Mouse (Mus musculus): ENCODE measurements at regions not wholly inside any gene's neighbourhood (a gene's known extent, or its start where the extent isn't known, plus 50 kb on each side); places are given as distances from the start of the nearest gene placed in this dataset.

DNA sequence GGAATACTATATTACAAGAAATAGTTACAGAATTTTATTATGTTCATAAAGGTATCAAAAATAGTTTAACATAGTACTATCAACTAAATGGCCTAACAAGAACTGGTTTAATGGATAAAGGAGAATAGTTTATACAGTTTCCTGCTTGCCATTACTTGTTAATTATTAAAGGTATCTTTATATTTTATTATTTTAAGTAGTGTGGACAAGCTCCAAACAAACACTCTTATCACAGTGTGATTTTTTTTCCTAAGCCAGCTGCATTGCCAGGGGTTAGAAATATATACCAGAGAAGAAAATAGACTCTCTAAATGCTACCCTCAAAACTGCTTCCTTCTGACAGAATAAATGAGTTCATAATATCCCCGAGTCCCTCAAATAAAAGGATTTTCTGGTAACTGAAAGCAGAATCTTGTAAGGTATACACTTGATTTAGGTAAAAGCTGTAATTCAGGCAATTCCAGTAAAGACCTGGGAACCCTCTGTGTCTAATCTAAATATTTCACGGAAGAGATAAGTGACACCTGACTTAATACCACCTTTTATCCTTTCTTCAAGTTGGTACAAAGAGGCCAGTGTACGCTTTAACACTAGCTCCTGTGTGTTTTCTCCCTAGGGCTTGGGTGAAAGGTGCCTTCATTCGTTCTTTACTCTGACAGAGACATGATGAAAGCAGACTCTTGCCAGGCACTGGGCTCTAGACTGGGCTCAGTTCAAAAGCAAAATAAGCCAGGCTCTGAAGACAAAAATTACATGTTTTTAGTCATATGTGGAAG lies 76.5 kb upstream of the Ccser1 start:
- peak; percentile 60; the same call in 1 of the 2 replicates for ATAC-seq (ENCODE audit: insufficient read depth, low FRiP score)
- no peak overlapping the region for H3K4me3 ChIP-seq (replicated peaks; ENCODE audit: low read length)
- no peaks in the 10 kb centered on the region for H3K27me3 ChIP-seq (ENCODE audit: control insufficient read depth, insufficient read depth, low read length)
- H3K27ac ChIP-seq (ENCODE audit: low read length): peak overlapping the region; percentile 33; the same call in 1 of the 2 replicates
- H3K4me2 ChIP-seq (ENCODE audit: low read depth, low read length): no peak overlapping the region
- H3K36me3 ChIP-seq (ENCODE audit: control insufficient read depth, insufficient read depth, low read length): no peaks in the 10 kb centered on the region
- no peak overlapping the region for H3K9ac ChIP-seq (ENCODE audit: low read length)
- no peaks in the 10 kb centered on the region for H3K9me3 ChIP-seq (replicated peaks; ENCODE audit: control insufficient read depth, low read length)
- WGBS: 36% methylated on average over 4 of the region's 4 CpGs
- H3K4me1 ChIP-seq (ENCODE audit: control insufficient read depth, insufficient read depth, low read length): peaks cover 3% of the 10 kb centered on the region

DNA sequence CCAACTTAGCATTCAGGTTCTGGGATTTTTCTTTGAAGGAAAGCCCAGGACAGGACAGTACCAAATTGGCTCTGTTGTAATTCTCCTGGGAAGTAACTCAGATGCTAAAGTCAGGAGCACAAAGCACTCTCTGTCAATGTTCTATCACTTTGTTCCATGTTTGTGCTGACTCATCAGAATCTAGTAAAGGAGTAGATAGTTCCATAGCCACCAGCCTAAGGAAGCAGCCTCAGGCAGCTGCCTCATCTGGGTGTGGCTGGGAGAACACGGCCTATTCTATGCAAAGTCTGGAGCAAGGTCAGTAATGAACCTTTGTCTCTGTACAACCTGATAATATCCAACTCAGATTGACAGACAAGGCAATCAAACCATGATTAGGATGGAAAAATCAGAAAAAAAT lies 64.9 kb upstream of the Ccser1 start:
- ATAC-seq (ENCODE audit: insufficient read depth, low FRiP score): no peak
- WGBS: 50% methylated on average over 1 of the region's 1 CpGs

DNA sequence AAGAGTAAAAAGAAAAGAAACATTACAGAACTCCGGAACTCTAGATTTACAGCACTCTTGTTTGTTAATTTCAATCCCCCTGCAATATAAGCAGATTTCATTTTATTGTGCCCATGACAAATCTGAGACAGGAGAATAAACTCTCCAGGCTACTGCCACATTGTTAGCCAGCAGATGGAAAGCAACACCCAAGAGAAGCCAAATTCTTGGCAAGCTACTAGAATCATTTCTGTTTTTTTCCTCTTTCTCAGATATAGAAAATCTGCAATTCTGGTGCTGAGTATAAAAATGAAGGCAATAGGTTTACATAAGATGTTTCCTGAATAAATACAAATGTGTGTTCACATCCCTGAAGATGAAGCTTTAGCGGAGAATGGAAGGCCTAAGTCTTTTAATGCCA lies 60.5 kb upstream of the Ccser1 start:
- H3K9me3 ChIP-seq (replicated peaks; ENCODE audit: control insufficient read depth, low read length): no peaks in the 10 kb centered on the region
- H3K36me3 ChIP-seq (ENCODE audit: control insufficient read depth, insufficient read depth, low read length): no peaks in the 10 kb centered on the region
- H3K4me2 ChIP-seq (ENCODE audit: low read depth, low read length): no peak overlapping the region
- no peak for ATAC-seq (ENCODE audit: insufficient read depth, low FRiP score)
- WGBS: 58% methylated on average over 2 of the region's 2 CpGs
- no peaks in the 10 kb centered on the region for H3K27me3 ChIP-seq (ENCODE audit: control insufficient read depth, insufficient read depth, low read length)
- no peaks in the 10 kb centered on the region for H3K4me1 ChIP-seq (ENCODE audit: control insufficient read depth, insufficient read depth, low read length)
- no peak overlapping the region for H3K27ac ChIP-seq (ENCODE audit: low read length)
- no peak overlapping the region for H3K4me3 ChIP-seq (replicated peaks; ENCODE audit: low read length)
- no peak overlapping the region for H3K9ac ChIP-seq (ENCODE audit: low read length)

More for the DNA sequence above, 64.9 kb upstream of the Ccser1 start:
- no peak overlapping the region for H3K27ac ChIP-seq (ENCODE audit: low read length)
- no peak overlapping the region for H3K9ac ChIP-seq (ENCODE audit: low read length)
- no peaks in the 10 kb centered on the region for H3K27me3 ChIP-seq (ENCODE audit: control insufficient read depth, insufficient read depth, low read length)
- no peak overlapping the region for H3K4me3 ChIP-seq (replicated peaks; ENCODE audit: low read length)
- H3K9me3 ChIP-seq (replicated peaks; ENCODE audit: control insufficient read depth, low read length): no peaks in the 10 kb centered on the region
- H3K4me1 ChIP-seq (ENCODE audit: control insufficient read depth, insufficient read depth, low read length): no peaks in the 10 kb centered on the region
- H3K4me2 ChIP-seq (ENCODE audit: low read depth, low read length): no peak overlapping the region
- no peaks in the 10 kb centered on the region for H3K36me3 ChIP-seq (ENCODE audit: control insufficient read depth, insufficient read depth, low read length)

DNA sequence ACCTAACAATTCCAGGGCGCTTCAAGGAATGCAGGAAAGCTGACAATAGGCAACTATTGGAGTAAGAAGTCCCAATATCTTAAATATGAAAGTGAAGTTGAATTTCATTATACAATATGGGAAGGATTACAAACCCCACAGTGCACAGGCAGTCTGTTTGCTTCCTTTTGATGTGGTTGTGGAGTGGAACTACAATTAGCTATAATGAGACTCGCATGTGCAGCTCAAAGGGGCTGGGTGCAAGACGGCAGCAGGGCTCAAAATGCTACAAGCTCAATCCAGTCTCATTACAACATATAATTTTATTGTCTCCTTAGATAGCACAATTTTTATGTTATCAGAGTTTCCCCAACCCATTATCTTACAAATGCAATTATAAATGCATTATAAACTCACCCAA lies 54.7 kb upstream of the Ccser1 start:
- H3K27ac ChIP-seq (ENCODE audit: low read length): no peak overlapping the region
- H3K4me3 ChIP-seq (replicated peaks; ENCODE audit: low read length): no peak overlapping the region
- H3K27me3 ChIP-seq (ENCODE audit: control insufficient read depth, insufficient read depth, low read length): no peaks in the 10 kb centered on the region
- H3K9me3 ChIP-seq (replicated peaks; ENCODE audit: control insufficient read depth, low read length): no peaks in the 10 kb centered on the region
- H3K9ac ChIP-seq (ENCODE audit: low read length): no peak overlapping the region
- no peaks in the 10 kb centered on the region for H3K36me3 ChIP-seq (ENCODE audit: control insufficient read depth, insufficient read depth, low read length)
- no peak for ATAC-seq (ENCODE audit: insufficient read depth, low FRiP score)
- no peaks in the 10 kb centered on the region for H3K4me1 ChIP-seq (ENCODE audit: control insufficient read depth, insufficient read depth, low read length)
- no peak overlapping the region for H3K4me2 ChIP-seq (ENCODE audit: low read depth, low read length)
- WGBS: 79% methylated on average over 3 of the region's 3 CpGs

DNA sequence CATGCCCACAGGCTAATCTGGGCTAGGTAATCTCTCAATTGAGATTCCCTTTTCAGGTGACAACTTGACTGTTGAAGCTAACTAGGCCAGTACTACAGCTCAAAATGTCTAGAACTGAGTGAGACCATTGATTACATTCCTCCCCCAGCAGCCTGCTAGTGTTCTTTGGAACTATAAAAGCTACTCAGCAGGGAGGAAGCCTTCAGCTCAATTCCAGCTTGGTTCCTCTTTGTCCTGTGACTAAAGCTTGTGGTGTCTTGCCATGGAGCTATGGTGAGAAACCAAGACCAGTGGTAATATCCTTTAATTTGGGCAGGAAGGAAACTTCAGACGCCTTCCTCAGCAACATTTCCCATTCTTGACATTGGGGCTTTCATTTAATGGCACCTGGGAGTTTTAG lies 52.9 kb upstream of the Ccser1 start:
- H3K4me1 ChIP-seq (ENCODE audit: control insufficient read depth, insufficient read depth, low read length): no peaks in the 10 kb centered on the region
- no peaks in the 10 kb centered on the region for H3K9me3 ChIP-seq (replicated peaks; ENCODE audit: control insufficient read depth, low read length)
- no peak for ATAC-seq (ENCODE audit: insufficient read depth, low FRiP score)
- H3K4me2 ChIP-seq (ENCODE audit: low read depth, low read length): no peak overlapping the region
- H3K36me3 ChIP-seq (ENCODE audit: control insufficient read depth, insufficient read depth, low read length): no peaks in the 10 kb centered on the region
- H3K27me3 ChIP-seq (ENCODE audit: control insufficient read depth, insufficient read depth, low read length): no peaks in the 10 kb centered on the region
- WGBS: 83% methylated on average over 1 of the region's 1 CpGs
- H3K4me3 ChIP-seq (replicated peaks; ENCODE audit: low read length): no peak overlapping the region
- H3K9ac ChIP-seq (ENCODE audit: low read length): no peak overlapping the region
- no peak overlapping the region for H3K27ac ChIP-seq (ENCODE audit: low read length)

DNA sequence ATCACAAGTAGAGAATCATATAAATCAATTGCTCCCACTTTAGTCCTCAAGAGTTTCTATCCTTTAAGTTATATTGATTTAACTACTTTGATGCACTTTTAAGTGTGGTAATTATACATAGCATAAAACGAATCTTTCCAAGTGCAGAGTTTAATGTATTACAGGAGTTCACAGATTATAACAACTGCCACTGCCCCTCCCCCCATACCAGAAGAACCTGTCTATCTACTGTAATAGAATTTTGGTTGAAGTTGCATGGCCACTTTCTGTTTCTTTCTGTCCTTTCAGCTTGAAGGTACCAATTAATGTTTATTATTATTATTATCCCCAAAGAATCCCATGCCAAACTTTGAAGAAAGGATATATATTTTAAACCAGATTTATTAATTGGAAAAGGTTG lies 51.9 kb upstream of the Ccser1 start:
- Histone ChIP-seq H3K4me2 (ENCODE audit: low read depth, low read length) (no peak overlapping the region), H3K27ac (ENCODE audit: low read length) (no peak overlapping the region), H3K4me3 (replicated peaks; ENCODE audit: low read length) (no peak overlapping the region), H3K27me3 (ENCODE audit: control insufficient read depth, insufficient read depth, low read length) (no peaks in the 10 kb centered on the region), H3K36me3 (ENCODE audit: control insufficient read depth, insufficient read depth, low read length) (no peaks in the 10 kb centered on the region), H3K9ac (ENCODE audit: low read length) (no peak overlapping the region), H3K4me1 (ENCODE audit: control insufficient read depth, insufficient read depth, low read length) (no peaks in the 10 kb centered on the region), H3K9me3 (replicated peaks; ENCODE audit: control insufficient read depth, low read length) (no peaks in the 10 kb centered on the region)
- 51% methylated on average over 1 of the region's 1 CpGs for WGBS
- no peak for ATAC-seq (ENCODE audit: insufficient read depth, low FRiP score)

Measured in stomach, embryonic 16.5 days (tissue).